Comparison of ENCODE assay signal across 8 mouse cellular contexts in genomic region chr1:120207568-120207967, GRCm38 (mm10).
A peak's percentile ranks its signal among the peaks of the same experiment; 100 is the strongest.
DNase-seq lines count a peak whose midpoint lies in the region; ATAC-seq lines count a peak whose summit lies in the region.

No protein-coding gene starts in this region.

- DNase-seq in cerebellum, adult 11 months, result peak; percentile 12
- peak; percentile 59 for DNase-seq in 3134 (ENCODE audit: extremely low read depth, insufficient read length, low spot score)
- peak; percentile 7 to 52 for DNase-seq in cerebellum, postnatal 25 days
- peak; percentile 53 to 54 for DNase-seq in layer of hippocampus, postnatal 36 days
- peak; percentile 28 for DNase-seq in telencephalon, adult 2 months (ENCODE audit: low read depth, low spot score)
- DNase-seq in embryo, embryonic 10 days (ENCODE audit: low spot score), result no peak
- DNase-seq in liver, result no peak

- ATAC-seq in cerebellum, adult (ENCODE audit: insufficient number of reproducible peaks, low FRiP score, low TSS enrichment), result no peak

Comparison
In these comparisons a context has a peak if more than half of its experiments do, and no peak if none do; other contexts are left out.
1. DNase-seq: peak in cerebellum, adult 11 months (single experiment), 3134 (single experiment), cerebellum, postnatal 25 days (2 of 2), layer of hippocampus, postnatal 36 days (2 of 2) and telencephalon, adult 2 months (single experiment); none in embryo, embryonic 10 days (single experiment) and liver (single experiment).